Mouse (Mus musculus) right cerebral cortex, adult 2 months (tissue): ENCODE measurements around the gene Vars.

Source experiments
- DNase-seq, 2 experiments: peaks; one replicate each; pipeline ENCODE4 v3.0.0; 2021 to 2022; ENCODE audit warnings: low spot score in 2 of 2

The Vars gene

DNA sequence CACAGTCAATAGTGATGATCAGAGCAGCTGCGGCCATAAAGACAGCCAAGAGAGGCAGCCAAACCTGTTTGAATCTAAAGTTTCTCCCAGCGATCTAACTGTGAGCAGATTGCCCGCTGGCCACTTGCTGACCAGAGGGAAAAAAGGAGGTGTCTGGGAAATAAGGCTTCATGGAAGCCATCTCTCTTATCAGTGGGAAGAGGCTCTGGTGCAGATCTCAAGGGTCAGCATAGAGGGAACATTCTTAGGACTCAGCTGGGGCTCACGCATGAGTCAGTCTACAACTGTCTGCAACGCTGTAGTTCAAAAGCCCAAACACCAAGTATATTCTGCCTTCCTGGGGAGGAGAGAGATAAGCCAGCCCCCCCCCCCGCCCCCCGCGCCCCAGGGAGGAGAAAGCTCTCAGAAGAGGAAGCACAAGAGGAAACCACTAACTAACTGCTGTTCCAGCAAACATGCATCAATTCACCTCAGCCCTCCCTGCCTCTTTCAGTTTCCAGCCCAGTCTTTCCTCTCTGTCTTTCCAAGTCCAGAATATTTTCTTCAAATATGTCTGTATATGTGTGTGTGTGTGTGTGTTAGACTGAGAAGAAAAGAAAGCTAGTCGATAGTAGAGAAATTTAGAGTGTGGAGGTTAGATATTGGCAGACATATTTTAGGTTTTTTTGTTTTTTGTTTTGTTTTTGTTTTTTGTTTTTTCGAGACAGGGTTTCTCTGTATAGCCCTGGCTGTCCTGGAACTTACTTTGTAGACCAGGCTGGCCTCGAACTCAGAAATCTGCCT, 47.6 kb downstream of the Vars start:
- no peak for DNase-seq

- DNase-seq: no peak
These were observed 48.2 kb downstream of the Vars start for GRCm38 (mm10) chr17:35048932-35049440.

DNA sequence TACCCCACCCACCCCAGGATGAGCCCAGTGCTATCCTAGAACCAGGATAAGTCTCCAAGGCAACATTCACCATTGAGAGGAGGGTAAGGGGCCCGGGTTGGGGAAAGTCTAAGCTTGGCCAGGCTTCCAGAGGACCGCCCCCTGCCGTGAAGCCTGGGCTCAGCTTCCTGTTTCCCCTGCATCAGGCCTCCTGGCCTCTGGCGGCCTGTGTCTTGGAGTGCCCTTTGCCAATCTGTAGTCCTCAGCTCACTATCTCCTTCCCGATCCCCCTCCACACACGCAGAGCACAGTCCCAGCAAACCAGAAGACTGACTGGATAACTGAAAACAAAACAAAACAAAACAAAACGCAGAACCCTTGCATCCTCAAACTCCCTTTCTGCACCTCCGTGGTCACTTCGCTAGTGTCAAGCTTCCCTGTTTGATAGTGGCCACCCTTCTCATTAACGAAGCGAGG, 48.8 kb downstream of the Vars start, which contains the start of gene Clic1:
TSS of gene Clic1 (plus strand) at position 406 of the 456 bp plus-strand sequence.
- DNase-seq: no peak

GRCm38 (mm10) chr17:35050126-35050750, 49.5 kb downstream of the Vars start:
- no peak for DNase-seq

- DNase-seq: no peak
These were observed 50.6 kb downstream of the Vars start for GRCm38 (mm10) chr17:35051156-35052086.

DNA sequence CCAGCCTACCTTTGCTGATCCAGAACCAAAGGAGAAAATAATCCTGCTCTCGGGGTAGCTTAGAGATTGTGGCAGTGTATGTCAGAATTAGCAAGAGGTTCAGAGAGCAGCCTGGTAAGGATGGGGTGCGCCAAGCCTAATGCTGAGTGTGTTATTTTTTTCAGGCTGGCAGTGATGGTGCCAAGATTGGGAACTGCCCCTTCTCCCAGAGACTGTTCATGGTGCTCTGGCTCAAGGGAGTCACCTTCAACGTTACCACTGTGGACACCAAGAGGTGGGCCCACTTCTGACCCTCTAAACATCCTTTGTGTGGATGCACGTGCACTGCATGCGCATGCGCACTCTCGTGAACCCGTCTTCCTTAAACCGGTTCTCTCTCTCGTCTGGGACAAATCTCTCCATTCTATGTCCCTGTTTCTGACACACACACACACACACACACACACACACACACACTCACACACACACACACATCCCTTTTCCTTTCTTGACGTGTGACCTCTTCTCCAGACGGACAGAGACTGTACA, 51.5 kb downstream of the Vars start:
- DNase-seq: no peak

DNA sequence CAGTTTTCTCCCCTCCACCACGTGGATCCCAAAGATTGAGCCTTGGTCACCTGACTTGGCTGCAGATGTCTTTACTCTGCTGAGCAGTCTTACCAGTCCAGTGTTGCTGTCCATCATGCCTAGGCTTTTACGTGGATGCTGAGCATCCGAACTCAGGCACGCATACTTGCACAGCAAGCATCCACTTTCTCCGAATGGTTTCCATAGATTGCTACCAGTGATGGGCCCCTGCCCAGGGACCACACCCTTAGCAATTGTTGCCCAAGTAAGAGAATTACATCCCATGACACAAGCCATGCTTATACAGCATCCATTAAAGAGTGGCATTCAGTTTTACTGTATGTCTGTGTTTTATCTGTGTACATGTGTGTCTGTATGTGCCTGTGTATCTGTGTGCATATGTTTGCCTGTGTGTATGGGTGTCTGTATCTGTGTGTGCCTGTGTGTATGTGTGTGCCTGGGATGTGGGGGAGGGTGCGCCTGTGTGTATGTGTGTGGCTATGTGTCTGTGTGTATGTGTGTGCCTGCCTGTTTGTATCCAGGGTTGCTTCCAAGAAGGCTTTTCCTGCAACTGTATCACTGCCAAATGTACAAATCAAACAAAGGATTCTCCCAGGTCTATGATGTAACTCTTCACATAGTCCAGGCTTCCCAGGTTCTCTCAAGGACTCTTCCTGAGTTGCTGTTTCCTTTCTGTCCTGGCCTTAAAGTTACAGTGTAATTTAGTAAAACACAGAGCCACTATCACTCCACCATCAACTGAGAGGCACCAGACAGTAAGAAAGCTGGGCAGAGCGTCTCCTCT, 55.1 kb downstream of the Vars start:
- no peak for DNase-seq

DNA sequence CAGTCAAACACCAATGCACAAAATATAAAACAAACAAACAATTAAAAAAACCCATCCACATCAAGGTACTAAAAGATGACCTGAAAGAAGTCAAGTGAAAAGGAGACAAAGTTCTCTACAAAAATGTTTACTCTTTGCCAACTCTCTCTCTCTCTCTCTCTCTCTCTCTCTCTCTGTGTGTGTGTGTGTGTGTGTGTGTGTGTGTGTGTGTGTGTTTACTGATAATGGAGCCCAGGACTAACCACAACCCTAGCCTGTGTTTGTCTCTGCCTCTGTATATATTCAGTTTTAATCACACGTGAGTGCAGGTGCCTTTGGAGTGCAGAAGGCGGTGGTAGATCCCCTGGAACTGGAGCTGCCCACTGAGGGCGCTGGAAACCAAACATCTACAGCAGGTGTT, 56.3 kb downstream of the Vars start:
- no peak for DNase-seq

GRCm38 (mm10) chr17:35058316-35058715, 57.5 kb downstream of the Vars start:
- no peak for DNase-seq

DNA sequence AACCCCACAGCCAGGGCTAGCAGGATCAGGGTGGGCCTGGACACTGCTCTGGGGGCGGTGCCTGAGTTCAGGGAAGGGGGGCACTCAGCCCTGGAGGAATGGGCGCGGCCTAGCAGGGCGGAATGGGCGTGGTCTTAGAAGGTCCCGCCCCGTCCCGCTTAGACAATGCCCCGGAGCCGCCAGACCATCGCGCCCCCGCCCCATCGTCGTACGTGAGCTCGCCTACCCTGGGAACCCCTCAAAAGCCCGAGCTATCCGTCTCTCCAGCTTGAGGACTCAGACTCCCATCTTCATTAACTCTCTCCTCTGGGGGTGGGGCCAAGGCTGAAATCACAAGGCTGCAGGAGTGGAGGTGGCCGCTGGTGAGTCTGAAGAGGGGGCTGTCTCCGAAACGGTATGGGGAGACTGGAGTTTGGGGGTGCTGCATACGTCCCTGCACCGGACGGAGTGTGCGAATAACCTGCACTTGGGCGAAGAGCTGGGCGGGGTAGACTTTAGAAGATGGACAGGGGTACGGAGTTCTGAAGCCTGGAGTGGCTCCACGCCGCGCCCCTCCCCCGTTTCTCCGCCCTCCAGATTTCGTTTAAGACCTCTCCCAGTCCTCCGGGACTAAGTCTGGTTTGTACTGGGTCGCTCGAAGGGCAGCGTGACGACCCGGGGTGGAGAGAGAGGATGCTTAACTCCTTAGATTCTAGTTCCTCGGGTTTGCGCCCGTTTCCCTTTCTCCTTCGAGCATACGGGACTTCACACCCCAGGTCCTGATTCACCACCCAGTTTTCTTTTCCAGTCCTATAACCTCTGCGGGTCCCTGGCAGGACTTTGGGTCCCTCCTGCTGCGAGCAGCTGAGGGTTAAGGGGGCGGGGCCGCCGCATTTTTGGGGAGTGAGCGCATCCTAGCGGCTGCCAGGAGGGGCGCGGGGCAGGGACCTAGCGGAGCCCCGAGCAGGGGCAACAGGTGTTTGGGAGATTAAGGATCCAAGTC, 58.4 kb downstream of the Vars start, which contains the start of gene Ddah2:
TSS of gene Ddah2 (plus strand) at position 125 of the 982 bp plus-strand sequence.
- DNase-seq: peak; percentile 46 to 66

GRCm38 (mm10) chr17:35060071-35060470, 59.3 kb downstream of the Vars start:
- DNase-seq: no peak

GRCm38 (mm10) chr17:35060737-35061297, 60.0 kb downstream of the Vars start:
- no peak for DNase-seq

GRCm38 (mm10) chr17:35061299-35061698, 60.5 kb downstream of the Vars start:
- DNase-seq: no peak

DNA sequence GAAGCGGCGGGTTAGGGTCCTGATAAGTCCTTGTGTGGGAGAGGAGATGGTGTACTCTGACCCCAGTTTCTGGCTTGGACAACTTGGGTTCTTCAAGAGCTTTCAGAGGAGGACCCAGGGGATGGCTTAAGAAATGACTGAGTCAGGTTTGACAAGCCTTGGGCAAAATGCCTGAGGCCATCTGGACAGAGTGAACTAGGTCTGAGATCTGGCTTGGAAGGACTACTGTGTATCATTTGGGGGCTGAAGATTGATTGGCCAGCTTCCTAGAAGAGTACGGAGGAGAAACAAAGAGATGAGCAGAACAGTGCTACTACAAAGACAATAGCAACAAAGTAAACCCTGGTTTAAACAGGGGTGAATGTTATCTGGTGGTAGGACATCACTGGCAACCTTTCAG, 62.7 kb downstream of the Vars start:
- no peak for DNase-seq

- DNase-seq: no peak
These were observed 63.6 kb downstream of the Vars start for GRCm38 (mm10) chr17:35064378-35064877.

- DNase-seq: no peak
These were observed 64.5 kb downstream of the Vars start, which contains the start of gene Ly6g6c for GRCm38 (mm10) chr17:35064951-35065947. Gene Ly6g6c, plus strand, starts transcription at chr17:35065388.
